Mouse (Mus musculus) small intestine, adult 2 months (tissue): ENCODE measurements around the gene Sox8.

ENCODE experiments used
- CTCF ChIP-seq: fragments of 200-500 bp; IDR thresholded peaks from 2 replicates; pipeline ENCODE4 v1.5.1; 2012; ENCODE audit warnings: low read depth, mild to moderate bottlenecking, control low read depth, inconsistent platforms, low read length, moderate library complexity, mixed read lengths; ENCODE audit not compliant: insufficient replicate concordance, insufficient read length; ENCODE audit errors: extremely low read depth
- POLR2A ChIP-seq: fragments of 200-500 bp; IDR thresholded peaks from 2 replicates; pipeline ENCODE4 v1.6.1; 2012; ENCODE audit warnings: low read depth, mild to moderate bottlenecking, control low read depth, inconsistent platforms, low read length, moderate library complexity

- TF ChIP-seq CTCF, result no peak
- no peak for TF ChIP-seq POLR2A
Observed at GRCm38 (mm10) chr17:25519511-25519910, 51.0 kb downstream of the Sox8 start.
